Mouse (Mus musculus) heart, adult 2 months (tissue): Measurements from ENCODE around the gene Smim15.

Experiments used
- CTCF ChIP-seq: fragments of 200-600 bp; IDR thresholded peaks from 2 replicates; pipeline ENCODE4 v1.8.1; 2022; ENCODE audit warnings: antibody characterized with exemption, mild to moderate bottlenecking, moderate library complexity
- POLR2A ChIP-seq: fragments of 200-500 bp; IDR thresholded peaks from 2 replicates; pipeline ENCODE4 v1.6.1; 2011; ENCODE audit warnings: mild to moderate bottlenecking, low read depth, low read length, control low read depth; ENCODE audit not compliant: insufficient read depth

DNA sequence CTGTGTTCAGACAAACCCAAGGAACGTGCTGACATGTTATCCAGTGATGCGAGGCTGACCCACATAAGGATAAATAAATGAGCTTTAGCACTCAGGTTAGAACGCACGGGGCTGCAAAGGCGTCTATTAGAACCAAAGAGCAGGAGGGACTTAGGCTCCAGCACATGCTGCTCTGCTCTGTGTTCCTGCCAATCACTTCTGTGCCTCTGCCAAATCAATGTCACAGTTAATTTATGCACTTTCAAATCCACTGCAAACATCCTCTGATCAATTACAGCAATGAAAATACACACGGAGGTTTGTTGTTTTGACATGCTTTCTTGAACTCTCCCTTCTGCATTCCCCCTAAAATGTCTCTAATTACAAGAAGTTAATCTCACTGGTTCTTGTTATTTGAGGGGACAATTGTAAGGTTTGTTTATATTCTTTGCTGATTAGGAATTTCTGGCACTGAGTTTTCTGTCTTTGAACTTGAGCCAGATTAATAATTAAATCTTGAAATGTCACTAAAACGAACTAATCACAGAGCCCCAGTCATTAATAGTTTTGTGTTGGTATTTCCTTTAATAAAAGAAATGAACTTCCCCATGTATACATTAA is 16.1 kb downstream of the Smim15 start:
- TF ChIP-seq CTCF = no peak
- no peak for TF ChIP-seq POLR2A
